Mouse (Mus musculus) intestine, embryonic 14.5 days (tissue): ENCODE measurements around the gene Cdkn1b. TPM values are rescaled to one million over a fixed set of nuclear protein-coding genes. Genes with fewer than 3 reads are reported as not detected.

Source experiments
- ATAC-seq: fragments of 200-750 bp; cut with Nextera tagmentation; replicated peaks from 2 replicates; pipeline ENCODE4 v1.8.0; 2017; ENCODE audit warnings: low read depth, moderate number of reproducible peaks, moderate TSS enrichment, moderate library complexity; ENCODE audit not compliant: low FRiP score, low TSS enrichment
- DNase-seq: peaks from one replicate; pipeline ENCODE4 v3.0.0-alpha.2; 2018; ENCODE audit warnings: low spot score
- H3K27ac ChIP-seq: fragments of 300-500 bp; sonication (generic); 2 replicates; pipeline ENCODE4 v1.5.1; 2014; ENCODE audit warnings: low read depth, mild to moderate bottlenecking, control low read depth
- H3K27me3 ChIP-seq: fragments of 300-500 bp; sonication (generic); replicated peaks from 2 replicates; pipeline ENCODE4 v1.6.1; 2014; ENCODE audit warnings: low read length, control low read depth; ENCODE audit not compliant: control insufficient read depth, insufficient read depth
- H3K36me3 ChIP-seq: fragments of 300-500 bp; sonication (generic); 2 replicates; pipeline ENCODE4 v1.6.1; 2014; ENCODE audit warnings: low read length, control low read depth; ENCODE audit not compliant: control insufficient read depth, insufficient read depth
- H3K4me1 ChIP-seq: fragments of 300-500 bp; sonication (generic); replicated peaks from 2 replicates; pipeline ENCODE4 v1.6.1; 2014; ENCODE audit warnings: low read length, control low read depth, mixed read lengths; ENCODE audit not compliant: control insufficient read depth, insufficient read depth
- H3K4me2 ChIP-seq: fragments of 300-500 bp; sonication (generic); 2 replicates; pipeline ENCODE4 v1.6.1; 2014; ENCODE audit warnings: low read length
- H3K4me3 ChIP-seq: fragments of 300-500 bp; sonication (generic); 2 replicates; pipeline ENCODE4 v1.5.1; 2014; ENCODE audit warnings: low read depth, low read length, control low read depth, mixed read lengths
- H3K9ac ChIP-seq: fragments of 300-500 bp; sonication (generic); 2 replicates; pipeline ENCODE4 v1.6.1; 2014; ENCODE audit warnings: mild to moderate bottlenecking, low read length
- H3K9me3 ChIP-seq: fragments of 300-500 bp; sonication (generic); 2 replicates; pipeline ENCODE4 v1.6.1; 2016; ENCODE audit warnings: low read length, control low read depth; ENCODE audit not compliant: control insufficient read depth
- WGBS: fragments of 180-500 bp; shearing (Covaris S2); extraction: QIAGEN DNeasy Blood & Tissue Kit; methylation state at CpG from one replicate; pipeline ENCODE4 v1.1.7; 2014; 5-methylcytosine and 5-hydroxymethylcytosine counted together
- polyA plus RNA-seq: library from polyadenylated mRNA; unstranded; fragments of >200 nt; fragmentation: Nextera tagmentation; extraction: Ambion mirVana; gene quantifications from 2 replicates; pipeline ENCODE4 v1.2.1, GENCODE M21; 2014

The Cdkn1b gene
- polyA plus RNA-seq, 1 experiment from 2014 or later = 15.8 TPM

DNA sequence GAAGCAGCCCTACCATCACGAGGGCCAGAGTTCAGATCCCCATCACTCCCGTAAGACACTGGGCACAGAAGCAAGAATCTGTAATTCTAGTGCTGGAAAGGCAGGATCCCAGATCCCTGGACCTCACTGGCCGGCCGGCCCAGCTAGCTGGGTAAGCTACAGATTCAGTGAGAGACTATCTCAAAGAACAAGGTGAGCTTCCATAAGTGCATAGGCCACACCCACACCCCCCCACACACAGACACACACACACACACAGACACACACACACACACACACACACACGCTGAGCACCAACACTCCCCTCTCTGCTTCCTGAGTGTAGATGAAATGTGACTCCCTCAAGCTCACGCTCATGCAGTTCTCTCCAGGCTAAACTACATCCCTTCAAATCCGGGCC is 29.8 kb upstream of the Cdkn1b start:
- H3K9ac ChIP-seq = no peak overlapping the region
- no peak for ATAC-seq
- 81% methylated on average over 7 of the region's 7 CpGs for WGBS

DNA sequence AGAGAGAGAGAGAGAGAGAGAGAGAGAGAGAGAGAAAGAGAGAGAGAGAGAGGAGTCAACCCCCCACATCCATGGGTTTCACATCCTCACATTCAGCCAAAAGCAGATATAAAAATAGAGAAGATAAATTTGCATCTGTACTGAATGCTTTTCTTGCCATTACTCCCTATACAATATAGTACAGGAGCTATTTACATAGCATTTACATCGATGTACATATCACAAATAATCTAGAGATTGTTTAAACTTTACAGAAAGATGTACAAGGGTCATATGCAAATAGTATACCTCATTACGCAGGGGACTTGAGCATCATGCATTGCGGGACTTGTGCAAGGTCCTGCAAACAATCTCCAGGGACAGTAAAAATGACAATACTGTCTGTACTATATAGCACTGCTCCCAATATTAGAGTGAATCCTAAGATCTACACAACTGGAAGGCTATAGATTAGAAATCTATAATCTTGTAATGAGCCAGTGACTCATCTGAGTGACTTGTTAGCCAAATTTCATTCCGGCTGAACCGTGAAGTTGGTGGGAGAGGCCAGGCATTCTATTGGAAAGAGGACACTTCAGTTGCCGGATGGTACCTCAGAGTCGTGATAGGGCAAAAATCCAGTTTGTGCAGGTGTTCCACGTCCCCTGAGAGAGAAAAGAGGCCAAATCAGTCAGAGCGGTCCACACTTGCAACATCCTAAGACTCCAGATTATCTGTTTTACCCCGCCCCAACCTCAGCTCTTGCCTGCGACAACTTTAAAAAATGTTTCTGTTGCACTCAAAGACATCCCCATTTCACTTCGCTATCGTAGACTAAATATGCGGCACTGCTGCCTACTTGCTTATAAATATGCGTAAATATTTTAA is 23.4 kb upstream of the Cdkn1b start:
- Histone ChIP-seq H3K9me3 (no peaks in the 10 kb centered on the region), H3K9ac (peak overlapping the region; percentile 96), H3K4me2 (peak overlapping the region; percentile 83), H3K36me3 (no peaks in the 10 kb centered on the region), H3K27me3 (no peaks in the 10 kb centered on the region), H3K4me3 (peak overlapping the region; percentile 72), H3K4me1 (peaks cover 6% of the 10 kb centered on the region), H3K27ac (peak overlapping the region; percentile 100)
- DNase-seq (no peak), ATAC-seq (no peak)
- 49% methylated on average over 15 of the region's 15 CpGs for WGBS

More for the DNA sequence above, 29.8 kb upstream of the Cdkn1b start:
- Histone ChIP-seq H3K27me3 (no peaks in the 10 kb centered on the region), H3K4me2 (no peak overlapping the region), H3K9me3 (no peaks in the 10 kb centered on the region), H3K4me1 (no peaks in the 10 kb centered on the region; the same call in 1 of the 2 replicates), H3K36me3 (no peaks in the 10 kb centered on the region), H3K27ac (no peak overlapping the region), H3K4me3 (no peak overlapping the region)
- DNase-seq = no peak

DNA sequence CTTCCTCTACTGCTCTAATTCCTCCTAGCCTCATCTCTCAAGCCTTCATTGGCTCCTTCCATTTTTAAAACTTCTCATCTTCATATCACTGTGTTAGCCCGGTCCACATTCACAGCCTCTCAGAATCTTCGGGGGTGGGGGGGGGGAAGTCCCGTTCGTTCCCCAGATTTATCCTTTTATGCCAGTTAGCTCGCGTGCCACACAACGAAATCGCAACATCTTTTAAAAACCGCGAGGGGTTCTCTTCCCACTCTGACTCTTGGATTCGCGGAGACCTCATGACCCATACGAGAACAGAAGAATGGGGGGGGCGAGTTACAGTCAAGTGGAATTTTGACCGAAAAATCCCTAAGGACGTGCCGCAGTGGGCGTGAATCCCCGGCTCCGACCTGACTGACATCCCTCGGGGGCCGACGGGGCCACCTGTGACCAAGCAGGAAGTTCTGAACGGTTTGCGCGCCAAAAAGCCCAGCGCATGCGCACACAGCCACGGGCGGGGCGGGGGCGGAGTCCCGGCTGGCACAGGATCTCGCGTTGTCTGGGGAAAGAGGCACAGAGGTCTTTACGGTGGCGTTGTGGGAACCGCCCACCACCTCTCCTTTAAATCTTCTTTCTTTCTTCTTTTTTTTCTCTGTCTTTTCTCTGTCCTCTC is 22.6 kb upstream of the Cdkn1b start:
- no peaks in the 10 kb centered on the region for H3K27me3 ChIP-seq
- DNase-seq = peak; percentile 99
- H3K9me3 ChIP-seq = no peaks in the 10 kb centered on the region
- WGBS = under 1% methylated on average over 38 of the region's 38 CpGs
- H3K4me3 ChIP-seq = peak overlapping the region; percentile 72
- peaks cover 6% of the 10 kb centered on the region for H3K4me1 ChIP-seq
- H3K27ac ChIP-seq = peak overlapping the region; percentile 100
- H3K36me3 ChIP-seq = no peaks in the 10 kb centered on the region
- peak overlapping the region; percentile 96 for H3K9ac ChIP-seq
- H3K4me2 ChIP-seq = peak overlapping the region; percentile 83
- peak; percentile 92 for ATAC-seq

DNA sequence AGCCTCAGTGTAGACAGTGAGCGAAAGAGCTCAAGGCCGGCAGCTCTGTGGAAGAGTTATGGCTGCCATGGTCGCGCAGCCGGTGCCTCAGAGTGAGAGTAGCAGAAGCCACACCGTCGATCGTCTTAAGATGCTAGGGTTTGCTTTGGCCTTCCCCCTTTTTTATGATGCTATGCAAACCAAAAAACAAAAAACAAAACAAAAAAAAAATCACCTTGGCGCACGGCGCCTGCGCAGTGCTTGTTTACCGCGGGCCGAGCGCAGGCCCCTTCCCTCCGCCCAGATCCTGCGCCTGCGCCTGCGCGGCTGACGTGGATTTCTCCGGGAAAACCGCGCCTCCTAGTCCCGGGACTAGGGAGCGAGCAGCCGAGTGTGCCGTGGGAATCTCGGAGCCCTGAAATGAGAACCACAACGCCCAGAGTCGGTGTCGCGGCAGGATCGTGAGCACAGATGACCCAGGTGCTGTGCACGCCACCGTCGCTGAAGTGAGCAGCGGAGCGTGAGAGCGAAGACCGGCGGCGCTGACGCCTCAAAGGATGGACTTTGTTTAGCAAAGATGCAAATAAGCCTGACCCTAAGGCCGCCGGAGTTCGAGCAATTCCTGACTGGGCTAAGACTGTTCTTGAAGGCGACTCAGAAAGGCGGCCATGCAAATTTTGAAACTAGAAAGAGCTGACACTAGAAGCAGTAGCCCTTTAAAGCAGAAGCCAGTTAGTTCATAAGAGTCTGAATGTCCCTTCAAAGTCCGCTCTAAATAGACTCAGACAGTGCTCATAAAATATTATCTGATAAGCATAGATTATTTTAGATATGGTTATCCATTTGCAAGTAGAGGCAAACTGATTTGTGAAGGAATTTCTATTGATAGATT is 21.9 kb upstream of the Cdkn1b start, which contains the start of gene Gpr19:
TSS of gene Gpr19 (minus strand) at position 484 of the 871 bp plus-strand sequence.
- Histone ChIP-seq H3K9me3 (no peaks in the 10 kb centered on the region), H3K27me3 (no peaks in the 10 kb centered on the region), H3K9ac (peak within 1 kb of the TSS; percentile 96), H3K27ac (peak within 1 kb of the TSS; percentile 100), H3K4me3 (peak within 1 kb of the TSS; percentile 72), H3K4me1 (peaks cover 6% of the 10 kb centered on the region), H3K36me3 (no peaks in the 10 kb centered on the region), H3K4me2 (peak within 1 kb of the TSS; percentile 83)
- under 1% methylated on average over 51 of the region's 51 CpGs for WGBS
- ATAC-seq (peak; percentile 93), DNase-seq (peak; percentile 93)

DNA sequence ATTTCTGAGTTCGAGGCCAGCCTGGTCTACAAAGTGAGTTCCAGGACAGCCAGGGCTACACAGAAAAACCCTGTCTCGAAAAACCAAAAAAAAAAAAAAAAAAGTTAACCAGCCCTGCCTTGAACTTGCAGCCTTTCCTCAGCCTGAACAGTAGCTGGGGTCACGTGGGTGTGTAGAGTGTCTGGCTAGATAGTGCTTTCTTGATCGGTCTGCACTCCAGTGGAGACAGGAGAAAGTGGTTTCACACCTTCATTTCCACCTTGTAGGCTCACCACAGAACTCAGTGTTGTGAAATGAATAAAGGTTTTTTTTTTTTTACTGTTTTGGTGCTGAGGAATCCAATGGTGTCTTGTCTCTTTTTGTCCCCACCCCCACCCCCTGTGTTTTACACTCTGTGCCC is 16.8 kb upstream of the Cdkn1b start:
- DNase-seq (no peak), ATAC-seq (no peak)
- H3K4me3 ChIP-seq = no peak overlapping the region
- H3K27me3 ChIP-seq = no peaks in the 10 kb centered on the region
- 90% methylated on average over 4 of the region's 4 CpGs for WGBS
- H3K4me2 ChIP-seq = no peak overlapping the region
- no peak overlapping the region for H3K9ac ChIP-seq
- H3K27ac ChIP-seq = no peak overlapping the region
- no peaks in the 10 kb centered on the region for H3K36me3 ChIP-seq
- H3K9me3 ChIP-seq = no peaks in the 10 kb centered on the region
- no peaks in the 10 kb centered on the region; the same call in 1 of the 2 replicates for H3K4me1 ChIP-seq

DNA sequence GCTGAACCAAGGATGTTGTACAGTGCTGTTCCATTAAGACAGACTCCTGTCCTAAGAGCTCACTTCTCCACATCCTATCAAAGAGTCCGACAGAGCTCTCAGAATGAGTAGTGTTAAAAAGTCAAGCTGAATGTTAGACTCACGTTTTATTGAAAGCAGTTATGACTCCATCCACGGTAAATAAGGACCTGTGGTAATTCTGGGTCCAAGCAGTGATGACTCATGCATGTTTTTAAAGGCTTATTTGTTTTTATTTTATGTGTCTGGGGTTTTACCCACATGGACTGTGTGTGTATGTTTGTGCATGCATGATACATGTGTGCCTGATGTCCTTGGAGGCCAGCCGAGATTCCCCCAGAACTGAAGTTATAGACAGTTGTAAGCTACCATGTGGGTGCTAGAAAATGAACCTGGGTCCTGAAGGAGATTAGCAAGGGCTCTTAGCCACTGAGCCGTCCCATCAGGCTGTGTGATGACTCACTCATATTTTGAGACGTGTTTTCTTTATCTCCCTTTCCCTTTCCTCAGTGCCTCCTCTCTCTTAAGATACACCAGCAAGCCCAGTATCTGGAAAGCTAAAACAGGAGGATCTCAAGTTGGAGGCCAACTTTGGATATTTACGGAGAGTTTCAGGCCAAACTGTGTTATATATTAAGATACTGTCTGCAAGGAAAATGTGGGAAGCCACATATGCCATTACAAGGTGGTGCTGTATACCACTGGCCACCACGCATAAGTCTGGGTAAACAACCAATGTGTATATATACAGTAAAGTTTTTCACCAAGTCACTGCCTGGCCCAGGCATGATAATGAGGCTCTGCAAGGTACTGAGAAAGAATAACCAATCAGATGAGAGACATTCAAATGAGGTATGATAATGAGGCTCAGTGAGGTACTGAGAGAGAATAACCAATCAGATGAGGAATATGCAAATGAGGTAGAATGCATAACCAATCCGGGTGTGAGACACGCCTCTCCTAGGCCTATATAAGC is 16.0 kb upstream of the Cdkn1b start:
- no peaks in the 10 kb centered on the region for H3K9me3 ChIP-seq
- no peaks in the 10 kb centered on the region for H3K27me3 ChIP-seq
- H3K27ac ChIP-seq = no peak overlapping the region
- H3K4me1 ChIP-seq = no peaks in the 10 kb centered on the region; the same call in 1 of the 2 replicates
- 93% methylated on average over 10 of the region's 10 CpGs for WGBS
- ATAC-seq = no peak
- no peak overlapping the region for H3K9ac ChIP-seq
- no peaks in the 10 kb centered on the region for H3K36me3 ChIP-seq
- no peak overlapping the region for H3K4me3 ChIP-seq
- H3K4me2 ChIP-seq = no peak overlapping the region
- DNase-seq = no peak

DNA sequence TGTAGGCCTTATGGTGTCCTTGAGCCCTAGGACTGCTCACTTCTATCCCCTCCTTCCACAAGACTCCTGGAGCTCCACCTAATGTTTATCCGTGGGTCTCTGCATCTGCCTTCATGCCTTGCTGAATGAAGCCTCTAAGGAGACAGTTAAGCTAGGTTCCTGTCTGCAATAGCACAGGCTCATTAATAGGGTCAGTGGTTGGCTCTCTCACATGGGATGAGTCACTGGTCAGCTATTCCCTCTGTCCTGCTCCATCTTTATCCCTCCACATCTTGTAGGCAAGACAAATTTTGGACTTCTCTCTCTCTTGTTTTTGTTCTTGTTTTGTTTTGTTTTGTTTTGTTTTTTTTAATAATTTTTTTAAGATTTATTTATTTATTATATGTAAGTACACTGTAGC is 14.4 kb upstream of the Cdkn1b start:
- 70% methylated on average over 1 of the region's 1 CpGs for WGBS
- Histone ChIP-seq H3K27ac (no peak overlapping the region), H3K4me3 (no peak overlapping the region), H3K9me3 (no peaks in the 10 kb centered on the region), H3K4me1 (no peaks in the 10 kb centered on the region), H3K36me3 (no peaks in the 10 kb centered on the region), H3K4me2 (no peak overlapping the region), H3K27me3 (no peaks in the 10 kb centered on the region), H3K9ac (no peak overlapping the region)
- ATAC-seq (no peak), DNase-seq (no peak)
